Comparison of ENCODE assay signal across 8 mouse cellular contexts in genomic region chr2:18801281-18801862, GRCm38 (mm10).
A peak's percentile ranks its signal among the peaks of the same experiment; 100 is the strongest.
DNase-seq lines count a peak whose midpoint lies in the region; ATAC-seq and TF ChIP-seq lines count a peak whose summit lies in the region.

No protein-coding gene starts in this region.

- TF ChIP-seq CTCF in liver, postnatal 0 days (IDR thresholded peaks at IDR 0.05; ENCODE audit: low read depth), result no peak

- ATAC-seq in kidney, embryonic 16.5 days (ENCODE audit: low FRiP score, low TSS enrichment), result peak; percentile 35; the same call in 1 of the 2 replicates
- ATAC-seq in intestine, embryonic 16.5 days, result 0 out of 2 replicates have a peak, but pooled peaks have one; percentile 38
- ATAC-seq in neural tube, embryonic 13.5 days (ENCODE audit: low read depth), result peak; percentile 23; the same call in 1 of the 2 replicates
- no peak for ATAC-seq in liver, postnatal 0 days

- no peaks in the 10 kb centered on the region for H3K36me3 ChIP-seq in kidney, embryonic 16.5 days (ENCODE audit: insufficient read depth, low read length)
- no peaks in the 10 kb centered on the region for H3K36me3 ChIP-seq in forebrain, embryonic 10.5 days (replicated peaks)
- no peaks in the 10 kb centered on the region for H3K36me3 ChIP-seq in intestine, embryonic 16.5 days (ENCODE audit: control insufficient read depth, insufficient read depth, low read length)
- no peaks in the 10 kb centered on the region for H3K36me3 ChIP-seq in neural tube, embryonic 13.5 days
- no peaks in the 10 kb centered on the region for H3K36me3 ChIP-seq in liver, postnatal 0 days (replicated peaks; ENCODE audit: insufficient read depth, low read length)

- peak overlapping the region; percentile 53 for H3K4me3 ChIP-seq in kidney, embryonic 16.5 days (ENCODE audit: low read length)
- peak overlapping the region; percentile 54 for H3K4me3 ChIP-seq in forebrain, embryonic 10.5 days
- H3K4me3 ChIP-seq in intestine, embryonic 16.5 days (ENCODE audit: low read length), result peak overlapping the region; percentile 45; the same call in 1 of the 2 replicates
- peak overlapping the region; percentile 44 for H3K4me3 ChIP-seq in neural tube, embryonic 13.5 days
- H3K4me3 ChIP-seq in liver, postnatal 0 days (ENCODE audit: low read depth, low read length), result no peak overlapping the region

- 4% methylated on average over 19 of the region's 19 CpGs for WGBS in kidney, embryonic 16.5 days
- 2% methylated on average over 19 of the region's 19 CpGs for WGBS in forebrain, embryonic 10.5 days
- WGBS in intestine, embryonic 16.5 days, result 10% methylated on average over 19 of the region's 19 CpGs
- 4% methylated on average over 19 of the region's 19 CpGs for WGBS in neural tube, embryonic 13.5 days
- 6% methylated on average over 19 of the region's 19 CpGs for WGBS in liver, postnatal 0 days (ENCODE audit: insufficient replicate concordance)

- no peak overlapping the region for H3K27ac ChIP-seq in kidney, embryonic 16.5 days (ENCODE audit: low read length)
- H3K27ac ChIP-seq in forebrain, embryonic 10.5 days, result 0 out of 2 replicates have a peak overlapping the region, but pooled peaks have one; percentile 3
- no peak overlapping the region for H3K27ac ChIP-seq in intestine, embryonic 16.5 days (ENCODE audit: low read length)
- H3K27ac ChIP-seq in neural tube, embryonic 13.5 days (replicated peaks), result peak overlapping the region; percentile 92
- no peak overlapping the region for H3K27ac ChIP-seq in liver, postnatal 0 days (ENCODE audit: low read depth)

- DNase-seq in kidney, adult 9 months, result no peak
- DNase-seq in forebrain, embryonic 10.5 days (ENCODE audit: extremely low spot score, low spot score), result peak; percentile 33
- DNase-seq in thymus, postnatal 14 days, result no peak
- DNase-seq in right cerebral cortex, postnatal 36 days (ENCODE audit: low spot score in 2 of 2), result no peak
- no peak for DNase-seq in liver, postnatal 0 days

- peak overlapping the region; percentile 84 for H3K4me2 ChIP-seq in kidney, embryonic 16.5 days (replicated peaks; ENCODE audit: low read depth, low read length)
- H3K4me2 ChIP-seq in intestine, embryonic 16.5 days (ENCODE audit: low read depth, low read length), result peak overlapping the region; percentile 77; the same call in 1 of the 2 replicates
- H3K4me2 ChIP-seq in neural tube, embryonic 13.5 days, result peak overlapping the region; percentile 77
- H3K4me2 ChIP-seq in liver, postnatal 0 days (ENCODE audit: low read depth, low read length), result no peak overlapping the region

- no peak overlapping the region for H3K9ac ChIP-seq in kidney, embryonic 16.5 days (replicated peaks; ENCODE audit: low read length)
- no peak overlapping the region for H3K9ac ChIP-seq in intestine, embryonic 16.5 days (ENCODE audit: low read depth, low read length)
- H3K9ac ChIP-seq in neural tube, embryonic 13.5 days, result peak overlapping the region; percentile 78
- no peak overlapping the region for H3K9ac ChIP-seq in liver, postnatal 0 days (replicated peaks)

- H3K4me1 ChIP-seq in kidney, embryonic 16.5 days (ENCODE audit: insufficient read depth, low read length), result peaks cover 22% of the 10 kb centered on the region
- peaks cover 44% of the 10 kb centered on the region for H3K4me1 ChIP-seq in forebrain, embryonic 10.5 days
- peaks cover 12% of the 10 kb centered on the region for H3K4me1 ChIP-seq in intestine, embryonic 16.5 days (ENCODE audit: control insufficient read depth, insufficient read depth, low read length)
- peaks cover 43% of the 10 kb centered on the region for H3K4me1 ChIP-seq in neural tube, embryonic 13.5 days (replicated peaks)
- H3K4me1 ChIP-seq in liver, postnatal 0 days (ENCODE audit: insufficient read depth), result peaks cover 8% of the 10 kb centered on the region

- H3K27me3 ChIP-seq in kidney, embryonic 16.5 days (ENCODE audit: insufficient read depth, low read length), result peaks cover 59% of the 10 kb centered on the region
- H3K27me3 ChIP-seq in forebrain, embryonic 10.5 days (ENCODE audit: poor library complexity, severe bottlenecking), result peaks cover 88% of the 10 kb centered on the region
- H3K27me3 ChIP-seq in intestine, embryonic 16.5 days (replicated peaks; ENCODE audit: control insufficient read depth, insufficient read depth, low read length), result peaks cover 40% of the 10 kb centered on the region
- peaks cover 12% of the 10 kb centered on the region for H3K27me3 ChIP-seq in neural tube, embryonic 13.5 days
- peaks cover 50% of the 10 kb centered on the region for H3K27me3 ChIP-seq in liver, postnatal 0 days (ENCODE audit: insufficient read depth, low read length)

- no peaks in the 10 kb centered on the region; the same call in 1 of the 2 replicates for H3K9me3 ChIP-seq in kidney, embryonic 16.5 days (ENCODE audit: low read length)
- no peaks in the 10 kb centered on the region for H3K9me3 ChIP-seq in forebrain, embryonic 10.5 days
- no peaks in the 10 kb centered on the region for H3K9me3 ChIP-seq in intestine, embryonic 16.5 days (ENCODE audit: control insufficient read depth, low read length)
- H3K9me3 ChIP-seq in neural tube, embryonic 13.5 days, result no peaks in the 10 kb centered on the region
- no peaks in the 10 kb centered on the region for H3K9me3 ChIP-seq in liver, postnatal 0 days (ENCODE audit: low read length)

- no peak for TF ChIP-seq EP300 in liver, postnatal 0 days (IDR thresholded peaks at IDR 0.05; ENCODE audit: low read depth)

Comparison
In these comparisons a context has a peak if more than half of its experiments do, and no peak if none do; other contexts are left out.
1. H3K27ac ChIP-seq: peak in forebrain, embryonic 10.5 days (single experiment) and neural tube, embryonic 13.5 days (single experiment); none in kidney, embryonic 16.5 days (single experiment), intestine, embryonic 16.5 days (single experiment) and liver, postnatal 0 days (single experiment).